8 mouse cellular contexts compared by ENCODE assay signal in the genomic region with DNA sequence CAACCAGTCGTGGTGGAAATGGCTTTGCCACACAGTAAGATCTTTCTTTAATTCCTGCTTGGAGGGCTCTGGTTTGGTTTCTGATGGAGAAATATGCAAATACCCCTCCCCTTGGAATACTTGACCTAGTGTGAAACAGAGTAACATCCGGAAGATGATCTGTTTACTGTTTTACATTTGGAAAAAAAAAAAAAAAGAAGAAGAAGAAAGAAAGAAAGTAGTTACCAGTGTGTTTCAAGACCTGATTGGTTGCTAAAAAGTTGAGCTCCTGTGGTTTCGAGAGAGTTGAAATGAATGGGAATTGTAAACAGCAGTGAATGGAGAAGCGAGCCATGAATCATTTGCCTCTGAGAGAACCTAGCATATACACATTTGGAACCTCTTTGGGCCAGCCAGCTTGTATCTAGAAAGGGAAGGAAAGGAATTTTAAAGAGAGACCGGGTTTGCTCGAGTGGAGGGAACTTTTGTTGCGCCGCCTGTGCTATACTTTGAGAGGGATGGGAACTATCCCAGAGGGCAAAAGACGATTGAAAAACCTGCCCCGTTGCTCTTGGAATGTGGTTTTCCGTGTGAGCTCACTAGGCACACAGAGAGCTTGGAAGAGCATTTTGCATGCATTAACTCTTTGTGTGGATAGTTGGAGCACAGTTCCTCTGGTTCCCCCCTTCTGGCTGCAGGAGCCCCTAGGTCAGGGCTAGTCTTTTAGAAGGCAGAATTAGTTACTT.
DNase-seq lines count a peak whose midpoint lies in the region; ATAC-seq lines count a peak whose summit lies in the region.

No protein-coding gene starts in this region.

- H3K27me3 ChIP-seq in kidney, embryonic 16.5 days (ENCODE audit: insufficient read depth, low read length), result no peaks in the 10 kb centered on the region
- H3K27me3 ChIP-seq in embryonic facial prominence, embryonic 14.5 days (replicated peaks; ENCODE audit: control insufficient read depth, insufficient read depth, low read length), result no peaks in the 10 kb centered on the region
- H3K27me3 ChIP-seq in limb, embryonic 12.5 days, result no peaks in the 10 kb centered on the region
- H3K27me3 ChIP-seq in neural tube, embryonic 11.5 days (ENCODE audit: control insufficient read depth, insufficient read depth, low read length), result no peaks in the 10 kb centered on the region

- H3K27ac ChIP-seq in kidney, embryonic 16.5 days (ENCODE audit: low read length), result peak overlapping the region; percentile 97
- peak overlapping the region; percentile 78 for H3K27ac ChIP-seq in embryonic facial prominence, embryonic 14.5 days (replicated peaks; ENCODE audit: low read depth, low read length)
- peak overlapping the region; percentile 74; the same call in 1 of the 2 replicates for H3K27ac ChIP-seq in limb, embryonic 12.5 days
- peak overlapping the region; percentile 58 for H3K27ac ChIP-seq in neural tube, embryonic 11.5 days (ENCODE audit: low read depth, low read length)

- H3K4me3 ChIP-seq in kidney, embryonic 16.5 days (ENCODE audit: low read length), result peak overlapping the region; percentile 49
- H3K4me3 ChIP-seq in embryonic facial prominence, embryonic 14.5 days (ENCODE audit: low read depth, low read length), result peak overlapping the region; percentile 23
- peak overlapping the region; percentile 37 for H3K4me3 ChIP-seq in limb, embryonic 12.5 days (replicated peaks)
- peak overlapping the region; percentile 30 for H3K4me3 ChIP-seq in neural tube, embryonic 11.5 days (ENCODE audit: low read depth, low read length)

- H3K36me3 ChIP-seq in kidney, embryonic 16.5 days (ENCODE audit: insufficient read depth, low read length), result 0 out of 2 replicates have a peak, but pooled peaks cover 2% of the 10 kb centered on the region
- no peaks in the 10 kb centered on the region for H3K36me3 ChIP-seq in embryonic facial prominence, embryonic 14.5 days (ENCODE audit: control insufficient read depth, insufficient read depth, low read length)
- no peaks in the 10 kb centered on the region for H3K36me3 ChIP-seq in limb, embryonic 12.5 days
- H3K36me3 ChIP-seq in neural tube, embryonic 11.5 days (ENCODE audit: control insufficient read depth, insufficient read depth, low read length), result no peaks in the 10 kb centered on the region

- ATAC-seq in kidney, embryonic 16.5 days (ENCODE audit: low FRiP score, low TSS enrichment), result no peak
- ATAC-seq in embryonic facial prominence, embryonic 14.5 days (ENCODE audit: low read depth), result 0 out of 2 replicates have a peak, but pooled peaks have one; percentile 28
- ATAC-seq in limb, embryonic 12.5 days (ENCODE audit: insufficient number of reproducible peaks, insufficient read depth, low FRiP score, low TSS enrichment, low read depth), result no peak
- ATAC-seq in neural tube, embryonic 11.5 days (ENCODE audit: insufficient read depth, low FRiP score, low TSS enrichment), result no peak

- peak overlapping the region; percentile 48 for H3K9ac ChIP-seq in kidney, embryonic 16.5 days (replicated peaks; ENCODE audit: low read length)
- peak overlapping the region; percentile 57 for H3K9ac ChIP-seq in embryonic facial prominence, embryonic 14.5 days (ENCODE audit: low read depth, low read length)
- peak overlapping the region; percentile 42 for H3K9ac ChIP-seq in limb, embryonic 12.5 days (replicated peaks)
- peak overlapping the region; percentile 41 for H3K9ac ChIP-seq in neural tube, embryonic 11.5 days (ENCODE audit: low read length)

- H3K4me2 ChIP-seq in kidney, embryonic 16.5 days (replicated peaks; ENCODE audit: low read depth, low read length), result peak overlapping the region; percentile 55
- peak overlapping the region; percentile 49 for H3K4me2 ChIP-seq in embryonic facial prominence, embryonic 14.5 days (ENCODE audit: low read depth, low read length)
- H3K4me2 ChIP-seq in limb, embryonic 12.5 days, result peak overlapping the region; percentile 68
- H3K4me2 ChIP-seq in neural tube, embryonic 11.5 days (ENCODE audit: low read depth), result peak overlapping the region; percentile 49

- DNase-seq in kidney, adult 18-20 months, result no peak
- peak; percentile 78 for DNase-seq in embryonic facial prominence, embryonic 14.5 days (ENCODE audit: low spot score)
- DNase-seq in neural tube, embryonic 11.5 days (ENCODE audit: low spot score), result peak; percentile 44
- no peak for DNase-seq in thymus, postnatal 10 days (ENCODE audit: low spot score in 2 of 2)
- DNase-seq in left cerebral cortex, adult 18-20 months (ENCODE audit: low spot score in 2 of 2), result no peak
- DNase-seq in gastrocnemius, postnatal 25 days, result no peak

- WGBS in kidney, embryonic 16.5 days, result under 1% methylated on average over 11 of the region's 11 CpGs
- 1% methylated on average over 11 of the region's 11 CpGs for WGBS in embryonic facial prominence, embryonic 14.5 days
- WGBS in limb, embryonic 12.5 days, result under 1% methylated on average over 11 of the region's 11 CpGs
- WGBS in neural tube, embryonic 11.5 days, result under 1% methylated on average over 11 of the region's 11 CpGs

- H3K4me1 ChIP-seq in kidney, embryonic 16.5 days (ENCODE audit: insufficient read depth, low read length), result peaks cover 44% of the 10 kb centered on the region
- H3K4me1 ChIP-seq in embryonic facial prominence, embryonic 14.5 days (ENCODE audit: control insufficient read depth, insufficient read depth, low read length), result peaks cover 36% of the 10 kb centered on the region
- peaks cover 49% of the 10 kb centered on the region for H3K4me1 ChIP-seq in limb, embryonic 12.5 days (replicated peaks)
- H3K4me1 ChIP-seq in neural tube, embryonic 11.5 days (ENCODE audit: control insufficient read depth, insufficient read depth, low read length), result peaks cover 17% of the 10 kb centered on the region; the same call in 1 of the 2 replicates

- no peaks in the 10 kb centered on the region for H3K9me3 ChIP-seq in kidney, embryonic 16.5 days (ENCODE audit: low read length)
- H3K9me3 ChIP-seq in embryonic facial prominence, embryonic 14.5 days (ENCODE audit: control insufficient read depth, low read length), result no peaks in the 10 kb centered on the region
- no peaks in the 10 kb centered on the region for H3K9me3 ChIP-seq in limb, embryonic 12.5 days
- no peaks in the 10 kb centered on the region for H3K9me3 ChIP-seq in neural tube, embryonic 11.5 days (ENCODE audit: control insufficient read depth, low read length)

Comparison
In these comparisons a context has a peak if more than half of its experiments do, and no peak if none do; other contexts are left out.
1. DNase-seq: peak in embryonic facial prominence, embryonic 14.5 days (single experiment) and neural tube, embryonic 11.5 days (single experiment); none in kidney, adult 18-20 months (single experiment), thymus, postnatal 10 days (0 of 2), left cerebral cortex, adult 18-20 months (0 of 2) and gastrocnemius, postnatal 25 days (single experiment).
2. Peak in every context shown above with its lines, with median percentiles within 50 percentile points of each other: H3K27ac ChIP-seq, H3K4me2 ChIP-seq, H3K4me3 ChIP-seq and H3K9ac ChIP-seq.